Mouse (Mus musculus): Measurements from ENCODE around the gene Dctpp1. TPM values are rescaled to one million over a fixed set of nuclear protein-coding genes. Genes with fewer than 3 reads are reported as not detected.

Gene Dctpp1
- polyA plus RNA-seq, 1 experiment from 2014 or later, result 219 TPM

- H3K36me3 ChIP-seq, result no peaks in the 10 kb centered on the region
- peaks cover 14% of the 10 kb centered on the region for H3K4me1 ChIP-seq (replicated peaks)
- peak within 1 kb of the TSS; percentile 91 for H3K4me3 ChIP-seq (replicated peaks)
- H3K9ac ChIP-seq, result peak within 1 kb of the TSS; percentile 93
- under 1% methylated on average over 56 of the region's 56 CpGs for WGBS
- H3K27ac ChIP-seq, result peak within 1 kb of the TSS; percentile 96
- H3K27me3 ChIP-seq (replicated peaks), result no peaks in the 10 kb centered on the region
- no peaks in the 10 kb centered on the region for H3K9me3 ChIP-seq
- H3K4me2 ChIP-seq (replicated peaks), result peak within 1 kb of the TSS; percentile 89
- peak; percentile 98 for ATAC-seq
Observed at GRCm38 (mm10) chr7:127243870-127244657, 16.4 kb downstream of the Dctpp1 start, which contains the start of gene Zfp771. Gene Zfp771 (plus strand): TSS chr7:127244274.

DNA sequence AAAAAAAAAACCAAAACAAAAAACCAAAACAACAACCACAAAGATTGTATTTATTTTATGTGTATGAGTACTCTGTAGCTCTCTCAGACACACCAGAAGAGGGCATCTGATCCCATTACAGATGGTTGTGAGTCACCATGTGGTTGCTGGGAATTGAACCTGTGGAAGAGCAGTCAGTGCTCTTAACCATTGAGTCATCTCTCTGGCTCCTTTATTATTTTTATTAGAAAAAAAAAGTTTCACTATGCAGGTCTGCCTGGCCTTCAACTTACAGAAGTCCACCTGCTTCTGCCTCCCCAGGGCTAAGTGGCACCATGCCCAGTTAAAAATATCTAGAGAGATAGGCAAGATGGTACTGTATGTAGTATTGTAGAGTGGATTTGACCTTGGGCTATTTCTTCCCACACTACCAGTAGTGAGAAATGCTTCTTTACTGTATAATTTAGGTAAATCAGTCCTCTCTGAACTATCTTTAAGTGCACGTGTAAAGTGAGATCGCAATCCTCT is 17.1 kb downstream of the Dctpp1 start:
- peak overlapping the region; percentile 89 for H3K4me2 ChIP-seq (replicated peaks)
- 0 out of 2 replicates have a peak overlapping the region, but pooled peaks have one; percentile 91 for H3K4me3 ChIP-seq (replicated peaks)
- H3K9me3 ChIP-seq, result no peaks in the 10 kb centered on the region
- peak overlapping the region; percentile 93 for H3K9ac ChIP-seq
- no peaks in the 10 kb centered on the region for H3K27me3 ChIP-seq (replicated peaks)
- no peaks in the 10 kb centered on the region for H3K36me3 ChIP-seq
- H3K4me1 ChIP-seq (replicated peaks), result peaks cover 14% of the 10 kb centered on the region
- peak overlapping the region; percentile 96 for H3K27ac ChIP-seq
- WGBS, result 37% methylated on average over 2 of the region's 2 CpGs
- ATAC-seq, result no peak

GRCm38 (mm10) chr7:127234777-127235176 is 25.7 kb downstream of the Dctpp1 start:
- H3K27ac ChIP-seq, result no peak overlapping the region
- peaks cover 23% of the 10 kb centered on the region for H3K36me3 ChIP-seq
- H3K9me3 ChIP-seq, result no peaks in the 10 kb centered on the region
- H3K9ac ChIP-seq, result no peak overlapping the region
- no peaks in the 10 kb centered on the region for H3K27me3 ChIP-seq (replicated peaks)
- H3K4me3 ChIP-seq (replicated peaks), result no peak overlapping the region
- ATAC-seq, result no peak
- 90% methylated on average over 2 of the region's 2 CpGs for WGBS
- H3K4me1 ChIP-seq (replicated peaks), result peaks cover 18% of the 10 kb centered on the region
- no peak overlapping the region; the same call in 1 of the 2 replicates for H3K4me2 ChIP-seq (replicated peaks)

DNA sequence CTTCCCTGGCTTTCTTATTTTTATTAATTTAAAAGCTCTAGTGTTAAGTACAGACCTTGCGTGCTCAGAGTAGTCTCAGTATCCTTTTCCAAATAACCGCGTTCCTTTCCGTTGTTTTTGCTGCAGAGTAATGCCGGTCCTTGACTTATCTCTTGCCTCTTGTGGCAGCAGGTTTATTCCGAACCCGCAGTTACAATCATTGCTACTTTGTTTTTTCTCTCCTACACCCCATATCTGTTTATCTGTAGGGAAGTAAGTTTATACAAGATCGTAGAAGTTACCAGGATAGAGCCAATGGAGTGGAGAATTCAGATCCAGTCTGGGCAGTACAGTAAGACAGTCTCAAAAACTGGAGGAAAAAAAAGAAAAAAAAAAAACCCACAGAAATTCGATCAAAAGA is 26.7 kb downstream of the Dctpp1 start:
- H3K27me3 ChIP-seq (replicated peaks), result no peaks in the 10 kb centered on the region
- H3K9me3 ChIP-seq, result no peaks in the 10 kb centered on the region
- peak overlapping the region; percentile 99 for H3K27ac ChIP-seq
- peak overlapping the region; percentile 99 for H3K9ac ChIP-seq
- H3K4me3 ChIP-seq (replicated peaks), result peak overlapping the region; percentile 98
- peaks cover 23% of the 10 kb centered on the region for H3K36me3 ChIP-seq
- peak overlapping the region; percentile 56 for H3K4me2 ChIP-seq (replicated peaks)
- 1% methylated on average over 9 of the region's 9 CpGs for WGBS
- ATAC-seq, result no peak
- peaks cover 18% of the 10 kb centered on the region for H3K4me1 ChIP-seq (replicated peaks)

GRCm38 (mm10) chr7:127233368-127233749 is 27.1 kb downstream of the Dctpp1 start:
- ATAC-seq, result peak; percentile 34
- peak overlapping the region; percentile 99 for H3K27ac ChIP-seq
- H3K4me2 ChIP-seq (replicated peaks), result peak overlapping the region; percentile 56
- peaks cover 23% of the 10 kb centered on the region for H3K36me3 ChIP-seq
- H3K27me3 ChIP-seq (replicated peaks), result no peaks in the 10 kb centered on the region
- no peaks in the 10 kb centered on the region for H3K9me3 ChIP-seq
- H3K9ac ChIP-seq, result peak overlapping the region; percentile 99
- 0% methylated on average over 27 of the region's 27 CpGs for WGBS
- H3K4me3 ChIP-seq (replicated peaks), result peak overlapping the region; percentile 98
- H3K4me1 ChIP-seq (replicated peaks), result peaks cover 18% of the 10 kb centered on the region

DNA sequence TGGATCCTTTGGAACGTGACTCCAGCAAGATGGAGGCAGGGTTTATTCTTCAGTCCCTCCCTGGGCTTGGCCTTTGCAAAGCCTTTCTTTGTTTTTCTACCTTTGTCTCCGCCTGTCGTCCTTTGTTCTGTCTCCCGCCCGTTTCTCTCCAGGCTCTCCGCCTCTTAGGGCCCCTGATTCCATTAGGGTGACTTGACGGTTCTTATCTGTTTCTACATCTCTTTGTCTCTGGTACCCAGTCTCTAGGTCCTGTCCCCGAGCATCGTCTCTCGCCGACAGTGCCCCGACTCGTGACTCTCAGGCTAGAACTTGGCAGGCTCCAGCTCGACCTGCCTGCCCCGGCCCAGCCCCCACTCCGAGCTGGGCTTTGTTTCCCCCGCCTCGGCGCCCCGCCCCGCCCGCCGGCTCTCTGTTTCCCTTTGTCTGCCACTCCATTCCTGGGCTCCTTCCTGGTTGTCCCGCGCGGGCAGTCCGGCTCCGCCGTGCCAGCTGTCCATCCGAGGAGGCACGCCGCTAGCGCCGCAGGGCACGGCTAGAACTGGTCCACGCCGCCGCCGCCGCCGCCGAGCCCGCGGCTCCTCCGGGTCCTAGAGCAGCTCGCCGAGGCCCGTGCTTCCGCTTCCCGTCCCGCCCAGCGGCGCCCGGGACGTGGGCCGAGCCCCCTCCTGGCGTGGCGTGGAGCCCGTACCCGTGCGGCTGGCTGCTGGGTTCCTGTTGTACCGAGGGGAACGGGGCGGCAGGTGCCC is 27.7 kb downstream of the Dctpp1 start, which contains the start of the genes Zfp553 and Sept1:
Gene Zfp553 (plus strand): TSS at position 440 of the 746 bp plus-strand sequence.
Gene Sept1 (minus strand): TSS at position 509 of the 746 bp plus-strand sequence.
- Histone ChIP-seq H3K9ac (peak within 1 kb of the TSS; percentile 99), H3K27me3 (replicated peaks) (no peaks in the 10 kb centered on the region), H3K4me2 (replicated peaks) (peak within 1 kb of the TSS; percentile 56), H3K4me3 (replicated peaks) (peak within 1 kb of the TSS; percentile 98), H3K36me3 (peaks cover 23% of the 10 kb centered on the region), H3K4me1 (replicated peaks) (peaks cover 18% of the 10 kb centered on the region), H3K9me3 (no peaks in the 10 kb centered on the region), H3K27ac (peak within 1 kb of the TSS; percentile 99)
- WGBS, result under 1% methylated on average over 64 of the region's 64 CpGs
- ATAC-seq, result peak; percentile 94

GRCm38 (mm10) chr7:127231826-127232621 is 28.5 kb downstream of the Dctpp1 start:
- Histone ChIP-seq H3K9me3 (no peaks in the 10 kb centered on the region), H3K4me2 (replicated peaks) (peak overlapping the region; percentile 56), H3K4me3 (replicated peaks) (peak overlapping the region; percentile 98), H3K4me1 (replicated peaks) (peaks cover 18% of the 10 kb centered on the region), H3K9ac (peak overlapping the region; percentile 99), H3K27ac (peak overlapping the region; percentile 99), H3K36me3 (peaks cover 18% of the 10 kb centered on the region), H3K27me3 (replicated peaks) (no peaks in the 10 kb centered on the region)
- WGBS, result 4% methylated on average over 20 of the region's 20 CpGs
- no peak for ATAC-seq

DNA sequence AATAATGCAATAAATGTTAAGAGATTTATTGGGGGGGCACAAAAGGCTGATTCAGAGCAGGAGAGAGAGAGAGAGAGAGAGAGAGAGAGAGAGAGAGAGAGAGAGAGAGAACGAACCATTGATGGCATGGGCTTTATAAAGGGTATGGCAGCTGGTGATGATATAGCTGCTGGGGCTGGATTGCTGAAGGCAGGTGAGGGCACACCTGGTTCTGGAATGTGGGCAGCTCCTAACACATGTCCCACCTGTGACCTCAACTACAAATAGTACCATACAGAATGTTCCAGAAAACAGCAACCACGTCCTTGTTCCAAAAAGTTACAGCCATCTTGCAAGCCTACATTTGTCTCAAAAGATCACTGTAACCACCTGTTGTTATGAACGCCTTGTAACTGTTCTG is 29.1 kb downstream of the Dctpp1 start:
- Histone ChIP-seq H3K4me1 (replicated peaks) (peaks cover 18% of the 10 kb centered on the region), H3K9me3 (no peaks in the 10 kb centered on the region), H3K4me2 (replicated peaks) (peak overlapping the region; percentile 56), H3K27ac (peak overlapping the region; percentile 6; the same call in 1 of the 2 replicates), H3K4me3 (replicated peaks) (peak overlapping the region; percentile 98), H3K36me3 (peaks cover 12% of the 10 kb centered on the region), H3K9ac (peak overlapping the region; percentile 99; the same call in 1 of the 2 replicates), H3K27me3 (replicated peaks) (no peaks in the 10 kb centered on the region)
- ATAC-seq, result no peak
- WGBS, result 52% methylated on average over 3 of the region's 3 CpGs

DNA sequence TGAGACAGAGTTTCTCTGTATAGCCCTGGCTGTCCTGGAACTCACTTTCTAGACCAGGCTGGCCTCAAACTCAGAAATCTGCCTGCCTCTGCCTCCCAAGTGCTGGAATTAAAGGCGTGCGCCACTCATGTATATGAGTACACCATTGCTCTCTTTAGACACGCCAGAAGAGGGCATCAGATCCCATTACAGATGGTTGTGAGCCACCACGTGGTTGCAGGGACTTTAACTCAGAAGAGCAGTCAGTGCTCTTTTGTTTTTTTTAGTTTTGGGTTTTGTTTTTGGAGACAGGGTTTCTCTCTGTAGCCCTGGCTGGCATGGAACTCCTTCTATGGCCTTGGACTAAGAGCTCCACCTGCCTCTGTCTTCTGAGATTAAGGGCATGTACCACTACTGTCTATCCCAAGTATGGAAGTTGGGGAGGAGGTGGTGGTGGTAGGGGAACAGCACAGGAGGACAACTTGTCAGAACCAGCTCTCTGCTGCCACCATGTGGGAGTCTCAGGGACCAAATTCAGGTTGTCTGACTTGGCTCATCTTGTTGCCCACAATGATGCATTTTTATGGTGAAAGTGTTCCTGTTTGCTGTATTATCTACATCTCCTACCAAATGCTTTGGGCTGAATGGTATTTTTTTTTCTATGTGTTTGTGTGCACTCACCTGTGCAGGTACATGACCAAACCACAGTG is 31.8 kb downstream of the Dctpp1 start:
- WGBS, result 68% methylated on average over 4 of the region's 4 CpGs
- peaks cover 12% of the 10 kb centered on the region for H3K4me1 ChIP-seq (replicated peaks)
- no peak overlapping the region for H3K4me3 ChIP-seq (replicated peaks)
- no peak overlapping the region for H3K27ac ChIP-seq
- no peaks in the 10 kb centered on the region for H3K27me3 ChIP-seq (replicated peaks)
- no peaks in the 10 kb centered on the region for H3K36me3 ChIP-seq
- no peak for ATAC-seq
- no peaks in the 10 kb centered on the region for H3K9me3 ChIP-seq
- H3K4me2 ChIP-seq (replicated peaks), result no peak overlapping the region
- H3K9ac ChIP-seq, result no peak overlapping the region

DNA sequence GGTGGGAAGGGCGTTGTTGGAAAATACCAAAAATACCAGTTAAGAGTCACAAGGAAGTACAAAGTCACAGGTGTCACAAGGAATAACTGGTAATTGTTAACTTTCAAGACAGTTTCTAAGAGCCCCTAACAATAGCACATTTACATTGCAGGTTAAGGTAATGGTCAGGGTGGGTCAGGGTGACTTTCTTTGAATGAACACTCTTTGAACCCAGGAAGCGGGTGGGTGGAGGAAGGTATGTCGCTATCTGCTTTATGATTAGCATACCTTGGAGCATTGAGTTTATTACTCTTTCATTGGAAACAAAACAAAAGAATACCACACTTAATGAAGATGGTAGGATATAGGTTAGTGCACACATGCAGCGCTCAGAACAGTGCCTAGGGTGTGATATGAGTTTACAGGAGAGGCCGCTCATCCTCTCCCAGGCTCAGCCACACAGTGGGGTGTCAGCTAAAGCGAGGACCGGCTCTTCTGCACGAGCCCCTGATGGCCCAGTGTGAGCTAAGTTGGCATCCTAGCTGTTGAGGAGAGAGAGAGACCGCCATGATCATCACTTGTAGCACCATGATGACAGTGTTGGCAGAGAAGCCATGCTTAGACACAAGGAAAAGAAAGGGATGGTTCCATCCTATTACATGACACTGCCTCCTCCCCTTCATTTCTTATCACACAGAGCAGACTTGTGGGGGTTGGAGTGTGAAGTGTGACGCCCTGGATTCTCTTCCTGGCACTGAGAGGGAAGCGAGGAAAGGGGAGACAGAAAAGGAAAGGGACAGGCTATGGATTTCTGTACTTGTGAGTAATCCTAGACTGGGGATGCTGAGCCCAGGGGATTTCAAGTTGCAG is 35.1 kb downstream of the Dctpp1 start:
- WGBS, result 81% methylated on average over 11 of the region's 11 CpGs
- no peaks in the 10 kb centered on the region for H3K27me3 ChIP-seq (replicated peaks)
- no peak overlapping the region for H3K4me3 ChIP-seq (replicated peaks)
- no peak overlapping the region for H3K9ac ChIP-seq
- no peaks in the 10 kb centered on the region for H3K36me3 ChIP-seq
- peak; percentile 65 for ATAC-seq
- H3K4me2 ChIP-seq (replicated peaks), result no peak overlapping the region
- H3K27ac ChIP-seq, result peak overlapping the region; percentile 4; the same call in 1 of the 2 replicates
- H3K4me1 ChIP-seq (replicated peaks), result no peaks in the 10 kb centered on the region; the same call in 1 of the 2 replicates
- no peaks in the 10 kb centered on the region for H3K9me3 ChIP-seq

Measured in intestine, embryonic 15.5 days (tissue).